Mouse (Mus musculus) MEL (cell line): ENCODE measurements around the gene Nol12. TPM values are rescaled to one million over a fixed set of nuclear protein-coding genes. Genes with fewer than 3 reads are reported as not detected.

Experiments used
- polyA plus RNA-seq, 2 experiments: library from polyadenylated mRNA; stranded (reverse) in 1 of 2; unstranded in 1 of 2; fragments of >175 nt in 1 of 2; fragments of >200 nt in 1 of 2; gene quantifications; 2 replicates each; pipeline versions ENCODE4 v1.2.1 to v1.2.4; 2012; ENCODE audit warnings: low replicate concordance in 2 of 2, low read depth in 1 of 2; ENCODE audit not compliant: insufficient read length in 2 of 2, insufficient read depth in 1 of 2, missing spikeins in 1 of 2
- total RNA-seq: library from RNA; depleted of rRNA; stranded (reverse); fragments of 300-350 nt; gene quantifications from 2 replicates; pipeline ENCODE4 v1.2.3, GENCODE M21; 2012; rRNA removed

Nol12 gene
- total and polyA plus RNA-seq, 3 experiments, result 40.8 to 127 TPM; not detected in 1

Other genes starting within 250 kb of the Nol12 start
- gene Elfn2, start 216.2 kb upstream of the Nol12 start, total RNA-seq, result 0.04 and 0.49 TPM in 2 replicates
- under 1 TPM in 1 of 2 experiments, not detected in 1; 0.15 TPM for gene Elfn2, start 216.2 kb upstream of the Nol12 start, polyA plus RNA-seq
- 11.5 and 17.8 TPM in 2 replicates for gene Mfng, start 161.5 kb upstream of the Nol12 start, total RNA-seq
- 10 to 100 TPM in 1 of 2 experiments, not detected in 1; 27.1 TPM for gene Mfng, start 161.5 kb upstream of the Nol12 start, polyA plus RNA-seq
- not detected in 2 replicates for gene Card10, start 131.9 kb upstream of the Nol12 start, total RNA-seq
- not detected for gene Card10, start 131.9 kb upstream of the Nol12 start, polyA plus RNA-seq
- gene Cdc42ep1, start 92.3 kb upstream of the Nol12 start, total RNA-seq, result 0.04 TPM in 1 of 2 replicates, not detected in the other
- 1 to 10 TPM in 1 of 2 experiments, not detected in 1; 1.7 TPM for gene Cdc42ep1, start 92.3 kb upstream of the Nol12 start, polyA plus RNA-seq
- not detected in 2 replicates for gene Lgals2, start 79.4 kb upstream of the Nol12 start, total RNA-seq
- gene Lgals2, start 79.4 kb upstream of the Nol12 start, polyA plus RNA-seq, result not detected
- gene Gga1, start 57.7 kb upstream of the Nol12 start, total RNA-seq, result 16.1 and 18.2 TPM in 2 replicates
- 10 to 100 TPM in 1 of 2 experiments, not detected in 1; 48.1 TPM for gene Gga1, start 57.7 kb upstream of the Nol12 start, polyA plus RNA-seq
- 0.27 TPM in 1 of 2 replicates, not detected in the other for gene Gm49510, start 35.3 kb upstream of the Nol12 start, total RNA-seq
- gene Gm49510, start 35.3 kb upstream of the Nol12 start, polyA plus RNA-seq, result under 1 TPM in 1 of 2 experiments, not detected in 1; 0.17 TPM
- 17.1 and 21.0 TPM in 2 replicates for gene Sh3bp1, start 35.2 kb upstream of the Nol12 start, total RNA-seq
- gene Sh3bp1, start 35.2 kb upstream of the Nol12 start, polyA plus RNA-seq, result 10 to 100 TPM in 1 of 2 experiments, not detected in 1; 80.2 TPM
- 16.7 and 21.5 TPM in 2 replicates for gene Pdxp, start 21.0 kb upstream of the Nol12 start, total RNA-seq
- gene Pdxp, start 21.0 kb upstream of the Nol12 start, polyA plus RNA-seq, result 10 to 100 TPM in 1 of 2 experiments, not detected in 1; 25.4 TPM
- gene Lgals1, start 8.2 kb upstream of the Nol12 start, total RNA-seq, result 974 and 1,054 TPM in 2 replicates
- 1,000 to 10,000 TPM in 1 of 2 experiments, 100 to 1,000 TPM in 1; 646 to 1,010 TPM for gene Lgals1, start 8.2 kb upstream of the Nol12 start, polyA plus RNA-seq
- gene Triobp, start 12.8 kb downstream of the Nol12 start, total RNA-seq, result 18.4 and 21.3 TPM in 2 replicates
- 10 to 100 TPM in 1 of 2 experiments, not detected in 1; 31.3 TPM for gene Triobp, start 12.8 kb downstream of the Nol12 start, polyA plus RNA-seq
- 28.2 and 33.5 TPM in 2 replicates for gene H1f0, start 93.5 kb downstream of the Nol12 start, total RNA-seq
- 100 to 1,000 TPM in 1 of 2 experiments, 10 to 100 TPM in 1; 46.8 to 213 TPM for gene H1f0, start 93.5 kb downstream of the Nol12 start, polyA plus RNA-seq
- gene Galr3, start 107.0 kb downstream of the Nol12 start, total RNA-seq, result 2.5 and 2.6 TPM in 2 replicates
- gene Galr3, start 107.0 kb downstream of the Nol12 start, polyA plus RNA-seq, result 1 to 10 TPM in 1 of 2 experiments, not detected in 1; 4.5 TPM
- gene Ankrd54, start 128.0 kb downstream of the Nol12 start, total RNA-seq, result 42.3 and 43.4 TPM in 2 replicates
- 10 to 100 TPM in 1 of 2 experiments, not detected in 1; 62.2 TPM for gene Ankrd54, start 128.0 kb downstream of the Nol12 start, polyA plus RNA-seq
- 394 and 395 TPM in 2 replicates for gene Eif3l, start 140.2 kb downstream of the Nol12 start, total RNA-seq
- 100 to 1,000 TPM; 301 to 442 TPM for gene Eif3l, start 140.2 kb downstream of the Nol12 start, polyA plus RNA-seq
- 4.1 and 4.8 TPM in 2 replicates for gene Micall1, start 174.0 kb downstream of the Nol12 start, total RNA-seq
- 10 to 100 TPM in 1 of 2 experiments, not detected in 1; 13.5 TPM for gene Micall1, start 174.0 kb downstream of the Nol12 start, polyA plus RNA-seq
- 362 and 423 TPM in 2 replicates for gene Polr2f, start 206.1 kb downstream of the Nol12 start, total RNA-seq
- 100 to 1,000 TPM in 1 of 2 experiments, not detected in 1; 510 TPM for gene Polr2f, start 206.1 kb downstream of the Nol12 start, polyA plus RNA-seq
- gene 1700088E04Rik, start 206.3 kb downstream of the Nol12 start, total RNA-seq, result 4.0 and 4.9 TPM in 2 replicates
- 1 to 10 TPM in 1 of 2 experiments, not detected in 1; 9.3 TPM for gene 1700088E04Rik, start 206.3 kb downstream of the Nol12 start, polyA plus RNA-seq
- gene Sox10, start 230.3 kb downstream of the Nol12 start, total RNA-seq, result not detected in 2 replicates
- not detected for gene Sox10, start 230.3 kb downstream of the Nol12 start, polyA plus RNA-seq